Mouse (Mus musculus) midbrain, embryonic 12.5 days (tissue): ENCODE results near the gene Gcnt3. TPM values are rescaled to one million over a fixed set of nuclear protein-coding genes. Genes with fewer than 3 reads are reported as not detected.

Experiments used
- ATAC-seq: fragments of 200-750 bp; cut with Nextera tagmentation; 2 replicates; pipeline ENCODE4 v1.8.0; 2017; ENCODE audit warnings: low read depth, moderate TSS enrichment, moderate library complexity; ENCODE audit not compliant: low FRiP score
- H3K27ac ChIP-seq: fragments of 300-500 bp; sonication (generic); replicated peaks from 2 replicates; pipeline ENCODE4 v1.5.1; 2016; ENCODE audit warnings: mild to moderate bottlenecking
- H3K27me3 ChIP-seq: fragments of 300-500 bp; sonication (generic); 2 replicates; pipeline ENCODE4 v1.6.1; 2016; ENCODE audit warnings: mild to moderate bottlenecking
- H3K36me3 ChIP-seq: fragments of 300-500 bp; sonication (generic); 2 replicates; pipeline ENCODE4 v1.6.1; 2016
- H3K4me1 ChIP-seq: fragments of 300-500 bp; sonication (generic); 2 replicates; pipeline ENCODE4 v1.6.1; 2016
- H3K4me2 ChIP-seq: fragments of 300-500 bp; sonication (generic); replicated peaks from 2 replicates; pipeline ENCODE4 v1.6.1; 2016; ENCODE audit warnings: mild to moderate bottlenecking, moderate library complexity
- H3K4me3 ChIP-seq: fragments of 300-500 bp; sonication (generic); 2 replicates; pipeline ENCODE4 v1.5.1; 2016; ENCODE audit warnings: mild to moderate bottlenecking
- H3K9ac ChIP-seq: fragments of 300-500 bp; sonication (generic); replicated peaks from 2 replicates; pipeline ENCODE4 v1.6.1; 2016; ENCODE audit warnings: mild to moderate bottlenecking, moderate library complexity
- H3K9me3 ChIP-seq: fragments of 300-500 bp; sonication (generic); 2 replicates; pipeline ENCODE4 v1.6.1; 2016; ENCODE audit warnings: mild to moderate bottlenecking
- WGBS: fragments of 180-500 bp; shearing (Covaris S2); methylation state at CpG from one replicate; pipeline ENCODE4 v1.1.7; 2016; 5-methylcytosine and 5-hydroxymethylcytosine counted together
- polyA plus RNA-seq: library from polyadenylated mRNA; unstranded; fragments of >200 nt; fragmentation: Nextera tagmentation; extraction: Ambion mirVana; gene quantifications from 2 replicates; pipeline ENCODE4 v1.2.1, GENCODE M21; 2016

The Gcnt3 gene
- not detected in 2 replicates for polyA plus RNA-seq

DNA sequence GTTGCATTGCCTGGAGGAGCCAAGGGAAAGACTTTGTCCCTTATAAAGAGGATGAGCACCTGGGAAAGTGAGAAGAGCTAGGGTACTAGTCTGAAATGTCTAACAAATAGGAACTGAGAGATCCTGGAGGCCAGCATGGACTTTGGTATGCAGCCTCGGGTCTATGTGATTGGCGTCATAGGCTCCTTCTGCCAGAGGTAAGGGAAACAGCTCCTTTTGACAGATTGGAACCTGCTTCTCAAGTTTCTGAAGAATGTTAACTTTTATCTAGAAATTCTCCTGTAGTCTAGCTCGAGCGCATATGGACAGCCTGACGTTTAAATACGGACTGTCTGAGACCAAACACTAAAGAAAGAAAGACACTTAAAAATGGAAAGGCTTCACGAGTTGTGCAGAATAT, at the start of gene Gcnt3:
TSS of gene Gcnt3 (minus strand) at position 101 of the 400 bp plus-strand sequence.
- H3K27ac ChIP-seq: no peak within 1 kb of the TSS
- no peak for ATAC-seq
- no peak within 1 kb of the TSS for H3K4me2 ChIP-seq
- 0 out of 2 replicates have a peak, but pooled peaks cover 2% of the 10 kb centered on the region for H3K9me3 ChIP-seq
- H3K4me3 ChIP-seq: no peak within 1 kb of the TSS
- H3K27me3 ChIP-seq: no peaks in the 10 kb centered on the region
- H3K36me3 ChIP-seq: no peaks in the 10 kb centered on the region
- no peaks in the 10 kb centered on the region for H3K4me1 ChIP-seq
- no peak within 1 kb of the TSS for H3K9ac ChIP-seq
- WGBS: 92% methylated on average over 7 of the region's 7 CpGs

DNA sequence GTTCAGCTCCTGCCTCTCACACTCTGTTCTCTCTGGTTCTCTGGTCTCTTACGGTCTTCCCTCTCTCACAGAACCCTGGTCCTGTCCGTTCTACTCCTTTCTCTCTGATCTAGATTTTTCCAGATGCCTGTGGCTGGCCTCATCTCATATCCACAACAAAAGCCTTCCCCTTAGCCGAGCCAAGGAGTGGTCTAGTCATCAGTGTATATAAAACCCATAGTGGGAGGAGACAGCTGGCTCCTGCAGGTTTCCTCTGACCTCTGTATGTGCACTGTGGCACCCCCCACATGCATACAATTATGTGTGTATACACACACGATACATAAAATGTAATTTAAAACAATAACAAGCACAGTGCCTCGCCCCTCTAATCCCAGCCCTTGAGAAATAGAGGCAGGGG, 49.5 kb upstream of the Gcnt3 start:
- Histone ChIP-seq H3K4me1 (no peaks in the 10 kb centered on the region), H3K4me3 (no peak overlapping the region), H3K27me3 (no peaks in the 10 kb centered on the region), H3K27ac (no peak overlapping the region), H3K9me3 (no peaks in the 10 kb centered on the region), H3K4me2 (no peak overlapping the region), H3K36me3 (no peaks in the 10 kb centered on the region), H3K9ac (no peak overlapping the region)
- WGBS: 73% methylated on average over 5 of the region's 5 CpGs
- no peak for ATAC-seq

DNA sequence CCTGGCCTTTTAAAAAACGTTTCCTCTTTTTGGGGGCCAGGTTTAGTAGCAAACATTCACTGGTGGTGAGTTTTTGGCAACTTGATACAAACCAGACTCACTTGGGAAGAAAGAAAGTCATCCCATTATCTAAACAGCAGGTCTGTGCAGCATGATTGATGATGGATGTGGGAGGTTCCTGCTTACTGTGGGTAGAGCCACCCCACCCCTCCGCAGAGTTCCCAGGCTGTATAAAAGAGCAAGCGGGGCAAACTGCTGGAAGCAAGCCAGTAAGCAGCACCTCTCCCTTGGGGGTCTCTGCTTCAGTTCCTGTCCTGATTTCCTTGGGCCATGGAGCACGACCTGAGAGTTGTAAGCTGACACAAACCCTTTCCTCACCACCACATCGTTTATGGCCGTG, 48.2 kb upstream of the Gcnt3 start:
- H3K9ac ChIP-seq: no peak overlapping the region
- H3K9me3 ChIP-seq: no peaks in the 10 kb centered on the region
- no peak for ATAC-seq
- H3K36me3 ChIP-seq: no peaks in the 10 kb centered on the region
- no peaks in the 10 kb centered on the region for H3K27me3 ChIP-seq
- H3K4me1 ChIP-seq: no peaks in the 10 kb centered on the region
- H3K4me3 ChIP-seq: no peak overlapping the region
- 72% methylated on average over 6 of the region's 6 CpGs for WGBS
- H3K4me2 ChIP-seq: no peak overlapping the region
- H3K27ac ChIP-seq: no peak overlapping the region

DNA sequence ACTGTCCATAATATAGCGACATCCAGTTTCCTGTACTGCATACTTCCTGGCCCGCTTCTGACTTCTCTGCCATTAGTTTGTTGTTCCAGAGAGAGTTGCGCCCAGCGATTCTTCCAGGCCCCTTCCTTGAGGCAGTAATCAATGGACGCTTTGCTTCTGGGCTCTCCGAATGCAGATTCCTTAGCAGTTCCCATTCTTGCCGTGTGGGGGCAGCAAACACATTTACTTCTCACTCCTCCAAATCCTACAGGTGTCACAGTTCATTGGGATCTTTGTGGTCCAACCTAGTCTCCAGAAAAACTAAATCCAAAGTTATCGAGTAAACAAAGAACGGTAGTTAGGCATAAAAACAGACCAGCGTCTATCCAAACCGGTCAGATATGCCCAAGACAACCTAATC, 46.2 kb upstream of the Gcnt3 start:
- no peak overlapping the region for H3K4me3 ChIP-seq
- ATAC-seq: no peak
- H3K9me3 ChIP-seq: no peaks in the 10 kb centered on the region
- no peaks in the 10 kb centered on the region for H3K4me1 ChIP-seq
- H3K27ac ChIP-seq: no peak overlapping the region
- no peaks in the 10 kb centered on the region for H3K27me3 ChIP-seq
- no peak overlapping the region for H3K9ac ChIP-seq
- 57% methylated on average over 11 of the region's 11 CpGs for WGBS
- H3K36me3 ChIP-seq: no peaks in the 10 kb centered on the region
- no peak overlapping the region for H3K4me2 ChIP-seq

DNA sequence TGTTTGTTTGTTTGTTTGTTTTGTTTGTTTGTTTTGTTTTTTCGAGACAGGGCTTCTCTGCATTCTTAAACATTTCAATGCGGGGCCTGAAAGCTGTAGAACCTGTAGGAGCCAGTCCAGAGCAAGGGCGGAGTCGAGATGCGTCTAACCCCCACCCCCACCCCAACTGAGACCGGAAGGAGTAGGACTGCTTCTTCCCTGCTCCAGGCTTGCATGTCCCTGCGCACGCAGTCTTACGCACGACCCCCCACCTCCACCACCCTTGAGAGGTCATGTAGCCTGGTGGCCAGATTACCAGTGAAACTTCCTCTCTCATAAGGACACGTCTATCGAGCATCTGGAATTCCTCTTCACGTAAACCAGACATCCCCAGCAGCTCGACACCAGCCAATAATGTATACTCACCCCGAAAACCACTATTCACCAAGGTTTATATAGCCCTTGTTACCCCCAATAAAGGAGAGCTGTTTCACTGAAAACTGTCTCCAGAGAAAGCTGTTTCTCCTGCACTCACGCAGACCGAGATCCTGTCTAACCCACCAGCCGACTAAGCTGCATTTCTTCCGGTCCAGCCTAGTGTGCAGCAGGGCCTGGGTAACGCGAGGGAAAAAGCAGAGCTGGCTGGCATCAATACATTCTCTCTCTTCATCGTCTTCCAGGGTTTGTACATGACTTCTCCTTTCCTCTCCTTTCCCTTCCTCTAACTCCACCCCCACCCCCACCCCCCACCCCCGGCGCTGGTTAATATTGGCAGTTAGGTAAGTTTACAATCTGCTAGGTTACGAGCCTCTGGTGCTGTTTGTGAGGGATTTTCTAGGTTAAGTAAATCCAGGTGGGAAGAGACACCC, 44.7 kb upstream of the Gcnt3 start:
- no peak for ATAC-seq
- Histone ChIP-seq H3K9me3 (no peaks in the 10 kb centered on the region), H3K4me3 (no peak overlapping the region), H3K4me2 (no peak overlapping the region), H3K27ac (no peak overlapping the region), H3K4me1 (no peaks in the 10 kb centered on the region), H3K27me3 (no peaks in the 10 kb centered on the region), H3K9ac (no peak overlapping the region), H3K36me3 (no peaks in the 10 kb centered on the region)
- 80% methylated on average over 25 of the region's 25 CpGs for WGBS

DNA sequence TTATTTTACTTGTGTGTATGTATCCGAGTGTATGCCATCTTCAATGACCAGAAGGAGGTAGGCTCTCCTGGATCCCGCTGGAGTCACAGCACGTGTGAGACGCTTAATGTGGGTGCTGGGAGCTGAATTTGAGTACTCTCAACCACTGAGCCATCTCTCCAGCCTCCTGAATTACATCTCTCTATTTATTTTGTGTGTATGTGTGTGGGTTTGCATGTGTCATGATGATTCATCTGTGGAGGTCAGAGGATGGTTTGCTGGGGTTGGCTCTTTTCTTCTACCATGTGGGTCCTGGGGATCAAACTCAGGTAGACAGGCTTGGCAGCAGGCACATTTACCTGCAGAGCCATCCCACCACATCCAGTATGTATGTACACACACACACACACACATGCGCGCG, 43.9 kb upstream of the Gcnt3 start:
- Histone ChIP-seq H3K4me2 (no peak overlapping the region), H3K36me3 (no peaks in the 10 kb centered on the region), H3K27ac (no peak overlapping the region), H3K4me3 (no peak overlapping the region), H3K4me1 (no peaks in the 10 kb centered on the region), H3K9me3 (no peaks in the 10 kb centered on the region), H3K9ac (no peak overlapping the region), H3K27me3 (no peaks in the 10 kb centered on the region)
- WGBS: 91% methylated on average over 7 of the region's 7 CpGs
- ATAC-seq: no peak

DNA sequence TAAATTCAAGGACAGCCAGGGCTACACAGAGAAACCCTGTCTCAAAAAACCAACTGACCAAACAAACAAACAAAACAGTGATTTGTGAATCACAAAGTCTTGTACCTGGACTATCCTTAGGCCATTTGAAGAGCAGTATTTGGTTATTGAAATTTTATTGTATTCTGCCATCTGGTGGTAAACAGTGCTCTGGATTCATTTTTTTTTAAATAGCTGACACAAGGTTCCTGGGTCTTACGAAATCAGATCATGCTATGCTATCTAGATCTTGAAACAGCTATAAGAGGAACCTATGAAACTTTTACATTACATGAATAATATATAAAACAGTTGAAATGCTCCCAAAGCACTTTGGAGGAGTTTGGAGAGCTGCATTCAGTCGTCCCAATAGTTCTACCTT, 43.1 kb upstream of the Gcnt3 start:
- no peak for ATAC-seq
- Histone ChIP-seq H3K4me3 (no peak overlapping the region), H3K27ac (no peak overlapping the region), H3K9me3 (no peaks in the 10 kb centered on the region), H3K4me2 (no peak overlapping the region), H3K27me3 (no peaks in the 10 kb centered on the region), H3K4me1 (no peaks in the 10 kb centered on the region), H3K9ac (no peak overlapping the region), H3K36me3 (no peaks in the 10 kb centered on the region)
- WGBS: 68% methylated on average over 2 of the region's 2 CpGs

DNA sequence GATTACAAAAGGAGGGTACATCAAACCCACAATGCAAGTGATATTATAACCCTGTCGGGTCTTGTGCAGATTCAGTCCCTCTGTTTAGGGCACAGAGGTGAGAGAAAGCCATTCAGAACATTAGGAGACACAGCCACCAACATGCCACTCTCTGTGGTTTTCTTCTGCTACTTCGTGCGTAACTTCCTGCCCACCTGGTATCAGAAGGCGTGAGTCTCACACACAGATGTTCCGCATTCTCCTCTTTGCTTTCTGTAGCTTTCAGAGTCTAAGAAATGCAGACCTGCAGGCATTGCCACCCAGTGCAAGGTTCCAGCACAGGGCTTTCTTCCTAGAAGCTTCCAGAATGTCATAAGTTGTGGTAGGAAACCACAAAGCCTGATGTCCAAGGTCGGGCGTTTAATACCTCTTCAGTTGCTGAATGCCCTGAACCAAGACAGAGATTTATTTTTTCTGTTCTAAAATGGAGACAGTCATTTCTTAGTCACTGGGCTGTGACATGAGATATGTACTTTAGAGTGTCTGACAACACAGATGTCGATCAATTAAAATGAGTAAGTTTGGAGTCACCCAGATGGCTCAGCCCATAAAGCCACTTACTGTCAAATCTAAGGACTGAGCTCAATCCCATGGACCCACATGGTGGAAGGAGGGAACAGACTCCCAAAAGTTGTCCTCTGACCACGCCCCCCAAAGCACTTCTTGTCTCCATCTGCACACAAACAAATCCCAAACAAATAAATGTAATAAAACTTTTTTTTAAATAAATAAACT, 42.3 kb upstream of the Gcnt3 start:
- 92% methylated on average over 9 of the region's 9 CpGs for WGBS
- Histone ChIP-seq H3K9ac (no peak overlapping the region), H3K4me1 (no peaks in the 10 kb centered on the region), H3K9me3 (no peaks in the 10 kb centered on the region), H3K4me3 (no peak overlapping the region), H3K4me2 (no peak overlapping the region), H3K27me3 (no peaks in the 10 kb centered on the region), H3K27ac (no peak overlapping the region), H3K36me3 (no peaks in the 10 kb centered on the region)
- ATAC-seq: no peak

DNA sequence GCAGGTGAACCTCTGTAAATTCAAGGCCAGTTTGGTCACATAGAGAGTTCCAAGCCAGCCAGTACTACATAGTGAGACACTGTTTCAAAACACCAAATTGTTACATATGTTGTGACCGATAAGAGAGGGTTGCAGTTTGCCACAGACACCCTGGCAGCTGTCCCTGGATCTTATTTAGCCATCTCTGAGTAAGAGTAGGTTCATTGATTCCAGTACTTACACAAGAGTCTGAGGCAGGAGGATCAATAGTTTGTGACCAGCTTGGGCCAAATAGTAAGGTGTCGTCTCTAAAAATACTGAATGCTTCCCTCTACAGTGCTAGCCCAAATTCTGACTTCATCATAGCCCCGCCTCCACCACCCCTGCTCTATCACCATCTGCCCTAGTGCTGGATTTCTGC, 40.1 kb upstream of the Gcnt3 start:
- no peaks in the 10 kb centered on the region for H3K36me3 ChIP-seq
- no peak overlapping the region for H3K27ac ChIP-seq
- 94% methylated on average over 3 of the region's 3 CpGs for WGBS
- H3K4me2 ChIP-seq: no peak overlapping the region
- ATAC-seq: no peak
- no peaks in the 10 kb centered on the region for H3K9me3 ChIP-seq
- no peaks in the 10 kb centered on the region for H3K27me3 ChIP-seq
- no peak overlapping the region for H3K4me3 ChIP-seq
- H3K9ac ChIP-seq: no peak overlapping the region
- H3K4me1 ChIP-seq: no peaks in the 10 kb centered on the region

DNA sequence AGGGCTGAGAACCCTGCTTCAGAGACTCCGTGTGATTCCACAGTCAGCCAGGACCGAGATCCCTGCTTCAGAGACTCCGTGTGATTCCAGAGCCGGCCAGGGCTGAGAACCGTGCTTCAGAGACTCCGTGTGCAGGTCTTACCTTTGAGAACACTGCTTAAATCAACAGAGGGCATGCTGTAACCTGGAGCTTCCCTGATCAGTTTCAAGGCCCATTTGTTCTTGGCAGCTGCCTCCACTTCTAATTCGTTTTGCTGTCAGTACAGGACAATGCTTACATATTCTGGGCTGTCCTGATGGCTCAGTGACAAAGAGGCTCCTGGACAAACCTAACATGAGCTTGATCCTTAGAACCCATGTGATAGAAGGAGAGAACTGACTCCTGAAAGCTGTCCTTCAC, 39.3 kb upstream of the Gcnt3 start:
- H3K36me3 ChIP-seq: no peaks in the 10 kb centered on the region
- H3K27me3 ChIP-seq: no peaks in the 10 kb centered on the region
- no peak overlapping the region for H3K27ac ChIP-seq
- H3K4me2 ChIP-seq: no peak overlapping the region
- 71% methylated on average over 7 of the region's 7 CpGs for WGBS
- H3K9ac ChIP-seq: no peak overlapping the region
- no peak overlapping the region for H3K4me3 ChIP-seq
- no peaks in the 10 kb centered on the region for H3K9me3 ChIP-seq
- ATAC-seq: no peak
- no peaks in the 10 kb centered on the region for H3K4me1 ChIP-seq

DNA sequence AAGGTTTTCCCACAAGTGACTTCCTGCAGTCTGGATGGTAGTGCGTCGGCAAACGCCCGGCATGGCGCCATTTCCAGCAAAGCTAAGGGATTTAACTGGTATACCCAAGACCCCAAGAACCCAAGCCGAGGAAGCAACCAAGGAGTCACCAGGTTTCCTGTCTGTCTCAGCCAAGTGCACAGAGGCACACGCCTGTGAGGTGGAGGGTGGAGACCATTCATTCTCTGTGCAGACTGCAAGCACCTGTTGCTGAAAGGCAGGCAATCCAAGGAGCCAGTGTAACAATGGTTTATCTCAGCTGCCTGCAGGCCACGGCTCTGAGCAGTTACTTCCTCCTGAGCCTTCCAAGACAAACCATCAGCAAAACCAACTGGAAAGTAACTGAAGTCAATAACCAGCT, 34.5 kb upstream of the Gcnt3 start:
- ATAC-seq: no peak
- H3K4me2 ChIP-seq: no peak overlapping the region
- no peaks in the 10 kb centered on the region for H3K4me1 ChIP-seq
- H3K4me3 ChIP-seq: no peak overlapping the region
- H3K9me3 ChIP-seq: no peaks in the 10 kb centered on the region
- H3K9ac ChIP-seq: no peak overlapping the region
- H3K36me3 ChIP-seq: no peaks in the 10 kb centered on the region
- H3K27me3 ChIP-seq: no peaks in the 10 kb centered on the region
- no peak overlapping the region for H3K27ac ChIP-seq
- WGBS: 84% methylated on average over 8 of the region's 8 CpGs

DNA sequence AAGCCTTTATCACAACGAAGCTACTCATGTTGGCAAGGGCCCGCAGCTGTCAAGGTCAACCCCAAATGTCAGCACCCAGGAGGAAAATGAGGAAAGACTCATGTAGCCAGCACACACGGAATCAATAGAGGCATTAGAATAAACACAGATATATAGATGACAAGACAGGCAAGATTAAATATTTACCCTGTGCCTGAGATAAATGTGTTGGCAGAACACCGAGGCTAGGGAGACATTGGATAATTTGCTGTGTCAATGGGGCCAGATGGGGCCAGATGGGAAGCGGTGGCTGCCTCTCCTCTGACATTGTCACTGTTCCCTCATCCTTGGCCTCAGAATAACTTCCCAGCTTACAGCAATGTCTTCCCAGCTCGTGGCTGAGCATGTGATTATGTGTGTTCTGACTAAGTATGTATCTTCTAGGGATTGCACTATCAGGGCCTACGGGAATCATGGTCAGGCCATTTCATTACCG, 32.1 kb upstream of the Gcnt3 start:
- H3K9ac ChIP-seq: no peak overlapping the region
- H3K27me3 ChIP-seq: no peaks in the 10 kb centered on the region
- no peak overlapping the region for H3K27ac ChIP-seq
- no peak for ATAC-seq
- 66% methylated on average over 8 of the region's 8 CpGs for WGBS
- H3K9me3 ChIP-seq: no peaks in the 10 kb centered on the region
- no peak overlapping the region for H3K4me3 ChIP-seq
- H3K36me3 ChIP-seq: no peaks in the 10 kb centered on the region
- H3K4me2 ChIP-seq: no peak overlapping the region
- no peaks in the 10 kb centered on the region for H3K4me1 ChIP-seq
